ENCODE assay signal across 8 mouse cellular contexts in genomic region chr5:144638631-144639030, GRCm38 (mm10).
A peak's percentile ranks its signal among the peaks of the same experiment; 100 is the strongest.
DNase-seq lines count a peak whose midpoint lies in the region; ATAC-seq and TF ChIP-seq lines count a peak whose summit lies in the region.

No protein-coding gene starts in this region.

- H3K36me3 ChIP-seq in heart, embryonic 12.5 days = no peaks in the 10 kb centered on the region

- H3K9me3 ChIP-seq in heart, embryonic 12.5 days (replicated peaks) = 0 out of 2 replicates have a peak, but pooled peaks cover 2% of the 10 kb centered on the region

- 61% methylated on average over 3 of the region's 3 CpGs for WGBS in heart, embryonic 12.5 days

- no peaks in the 10 kb centered on the region for H3K4me1 ChIP-seq in heart, embryonic 12.5 days (replicated peaks)

- H3K27ac ChIP-seq in heart, embryonic 12.5 days (ENCODE audit: poor library complexity, severe bottlenecking) = no peak overlapping the region
- no peak overlapping the region for H3K27ac ChIP-seq in layer of hippocampus, adult 2 months

- intact Hi-C loops in heart, postnatal 10 days (cut with DNase I) = no loop called here

- H3K4me3 ChIP-seq in heart, embryonic 12.5 days = no peak overlapping the region
- H3K4me3 ChIP-seq in layer of hippocampus, adult 2 months = no peak overlapping the region

- no peak overlapping the region for H3K9ac ChIP-seq in heart, embryonic 12.5 days

- no peak for ATAC-seq in heart, embryonic 12.5 days (ENCODE audit: insufficient number of reproducible peaks, low FRiP score)

- H3K4me2 ChIP-seq in heart, embryonic 12.5 days = no peak overlapping the region

- no peaks in the 10 kb centered on the region for H3K27me3 ChIP-seq in heart, embryonic 12.5 days (replicated peaks)

- TF ChIP-seq CTCF in layer of hippocampus, adult 2 months (conservative IDR thresholded peaks at IDR 0.05) = peak; percentile 83

- peak; percentile 20 to 32 for DNase-seq in heart, postnatal 10 days
- DNase-seq in urinary bladder, postnatal 14 days (ENCODE audit: low spot score) = peak; percentile 29
- DNase-seq in urinary bladder, postnatal 10 days (ENCODE audit: low spot score) = no peak
- DNase-seq in cerebellum, adult 9-10 months = peak; percentile 14
- DNase-seq in layer of hippocampus, adult 2 months (ENCODE audit: low spot score in 2 of 2) = peak; percentile 24 to 55
- DNase-seq in right cerebral cortex, postnatal 4 days = peak; percentile 21
- no peak for DNase-seq in ovary, postnatal 10 days (ENCODE audit: low spot score)

Comparison
In these comparisons a context has a peak if more than half of its experiments do, and no peak if none do; other contexts are left out.
1. DNase-seq: peak in heart, postnatal 10 days (2 of 2), urinary bladder, postnatal 14 days (single experiment), cerebellum, adult 9-10 months (single experiment), layer of hippocampus, adult 2 months (2 of 2) and right cerebral cortex, postnatal 4 days (single experiment); none in urinary bladder, postnatal 10 days (single experiment) and ovary, postnatal 10 days (single experiment).